Mouse (Mus musculus): ENCODE data around the gene Ddx20. TPM values are rescaled to one million over a fixed set of nuclear protein-coding genes. Genes with fewer than 3 reads are reported as not detected.

The Ddx20 gene
- total RNA-seq, 2 experiments from 2014 or later, result 8.6 to 9.7 TPM

GRCm38 (mm10) chr3:105668161-105668560 lies 19.2 kb downstream of the Ddx20 start:
- DNase-seq, result no peak

- no peak for DNase-seq
These were observed 20.3 kb downstream of the Ddx20 start for GRCm38 (mm10) chr3:105666996-105667523.

GRCm38 (mm10) chr3:105665105-105665765 lies 22.1 kb downstream of the Ddx20 start:
- DNase-seq, result no peak

GRCm38 (mm10) chr3:105663043-105663442 lies 24.3 kb downstream of the Ddx20 start:
- DNase-seq, result no peak

- no peak for DNase-seq
These were observed 26.8 kb downstream of the Ddx20 start for GRCm38 (mm10) chr3:105660530-105660929.

- DNase-seq, result peak; percentile 42
These were observed 32.3 kb downstream of the Ddx20 start for GRCm38 (mm10) chr3:105655031-105655585.

- DNase-seq, result no peak
These were observed 33.6 kb downstream of the Ddx20 start for GRCm38 (mm10) chr3:105653544-105654380.

- no peak for DNase-seq
These were observed 38.3 kb downstream of the Ddx20 start for GRCm38 (mm10) chr3:105648889-105649567.

- DNase-seq, result no peak
These were observed 43.8 kb downstream of the Ddx20 start for GRCm38 (mm10) chr3:105643566-105643965.

- DNase-seq, result peak; percentile 25
These were observed 45.2 kb downstream of the Ddx20 start for GRCm38 (mm10) chr3:105642186-105642585.

- no peak for DNase-seq
These were observed 54.4 kb downstream of the Ddx20 start for GRCm38 (mm10) chr3:105633021-105633420.

GRCm38 (mm10) chr3:105632296-105632695 lies 55.1 kb downstream of the Ddx20 start:
- DNase-seq, result no peak

Other genes with a start within 250 kb of the Ddx20 start
- gene Kcnd3, start 235.2 kb downstream of the Ddx20 start, total RNA-seq (2021), result under 1 TPM; 0.66 to 0.77 TPM
- gene Inka2, start 17.0 kb upstream of the Ddx20 start, total RNA-seq (2021), result 10 to 100 TPM in 1 of 2 experiments, 1 to 10 TPM in 1; 9.7 to 14.6 TPM
- 100 to 1,000 TPM; 126 to 130 TPM for gene Rap1a, start 113.8 kb upstream of the Ddx20 start, total RNA-seq (2021)
- under 1 TPM; 0.19 to 0.29 TPM for gene Adora3, start 183.3 kb upstream of the Ddx20 start, total RNA-seq (2021)
- gene Tmigd3, start 183.3 kb upstream of the Ddx20 start, total RNA-seq (2021), result under 1 TPM in 1 of 2 experiments, not detected in 1; 0.36 TPM
- under 1 TPM; 0.35 to 0.52 TPM for gene I830077J02Rik, start 245.1 kb upstream of the Ddx20 start, total RNA-seq (2021)

All from gastrocnemius, postnatal 10 days (tissue).